ENCODE assay signal across 28 mouse cellular contexts in genomic region chr10:40932995-40933394, GRCm38 (mm10). TPM values are rescaled to one million over a fixed set of nuclear protein-coding genes. Genes with fewer than 3 reads are reported as not detected.
DNase-seq lines count a peak whose midpoint lies in the region; ATAC-seq and TF ChIP-seq lines count a peak whose summit lies in the region.
"Had no signal": no experiment of that assay in that cellular context is flagged by ENCODE, and none has a peak within 500 bp of the region (broad histone marks: within the 10 kb centered on the region; RNA-seq: fewer than 3 reads in every experiment).

No protein-coding gene starts in this region.

- H3K4me2 ChIP-seq in hindbrain, postnatal 0 days (ENCODE audit: low read depth, low read length): no peak overlapping the region
- H3K4me2 ChIP-seq: embryonic facial prominence, embryonic 12.5 days; embryonic facial prominence, embryonic 15.5 days; heart, embryonic 11.5 days; hindbrain, embryonic 13.5 days had no signal

- no peak for TF ChIP-seq CTCF in layer of hippocampus, adult 2 months (conservative IDR thresholded peaks at IDR 0.05)
- TF ChIP-seq CTCF in hindbrain, postnatal 0 days (IDR thresholded peaks at IDR 0.05; ENCODE audit: low read depth): no peak

- no peaks in the 10 kb centered on the region for H3K9me3 ChIP-seq in hindbrain, postnatal 0 days (ENCODE audit: low read length)
- H3K9me3 ChIP-seq: embryonic facial prominence, embryonic 12.5 days; embryonic facial prominence, embryonic 15.5 days; G1E; hindbrain, embryonic 13.5 days had no signal

- no peak overlapping the region for H3K9ac ChIP-seq in hindbrain, postnatal 0 days (replicated peaks; ENCODE audit: low read length)
- H3K9ac ChIP-seq: embryonic facial prominence, embryonic 12.5 days; embryonic facial prominence, embryonic 15.5 days; forebrain, postnatal 0 days; hindbrain, embryonic 13.5 days had no signal

- 90% methylated on average over 8 of the region's 8 CpGs for WGBS in hindbrain, postnatal 0 days

- H3K4me1 ChIP-seq in hindbrain, postnatal 0 days (ENCODE audit: insufficient read depth, low read length): no peaks in the 10 kb centered on the region
- H3K4me1 ChIP-seq: embryonic facial prominence, embryonic 12.5 days; embryonic facial prominence, embryonic 15.5 days; hindbrain, embryonic 13.5 days had no signal

- no peak for ATAC-seq in hindbrain, postnatal 0 days
- ATAC-seq: forebrain, embryonic 14.5 days; forebrain, postnatal 0 days; hindbrain, embryonic 16.5 days; inflammation-experienced regulatory T-cells, adult 6 months; intestine, embryonic 16.5 days; Patski had no signal

- no peak overlapping the region for H3K4me3 ChIP-seq in layer of hippocampus, adult 2 months
- no peak overlapping the region for H3K4me3 ChIP-seq in hindbrain, postnatal 0 days (ENCODE audit: low read length)
- H3K4me3 ChIP-seq: embryonic facial prominence, embryonic 12.5 days; embryonic facial prominence, embryonic 15.5 days; hindbrain, embryonic 13.5 days had no signal

- peaks cover 36% of the 10 kb centered on the region for H3K36me3 ChIP-seq in hindbrain, postnatal 0 days (ENCODE audit: insufficient read depth, low read length)

- peak overlapping the region; percentile 52 for H3K27ac ChIP-seq in layer of hippocampus, adult 2 months
- H3K27ac ChIP-seq in hindbrain, postnatal 0 days: no peak overlapping the region
- H3K27ac ChIP-seq: embryonic facial prominence, embryonic 12.5 days; embryonic facial prominence, embryonic 15.5 days; hindbrain, embryonic 13.5 days had no signal

- H3K27me3 ChIP-seq in hindbrain, postnatal 0 days (ENCODE audit: insufficient read depth, low read length): no peaks in the 10 kb centered on the region
- H3K27me3 ChIP-seq: CH12.LX; embryonic facial prominence, embryonic 12.5 days; embryonic facial prominence, embryonic 15.5 days; hindbrain, embryonic 13.5 days; Patski had no signal

- DNase-seq in cerebellum, adult 11-12 months: peak; percentile 43
- no peak for DNase-seq in cerebellum, adult 8-10 months
- no peak for DNase-seq in layer of hippocampus, adult 2 months (ENCODE audit: low spot score in 2 of 2)
- no peak for DNase-seq in layer of hippocampus, adult 8-10 months (ENCODE audit: low spot score in 2 of 2)
- DNase-seq in cerebellum, adult 9-11 months: peak; percentile 45
- peak; percentile 34 to 38 for DNase-seq in cerebellum, postnatal 36 days
- DNase-seq in thymus, postnatal 10 days (ENCODE audit: low spot score in 2 of 2): no peak
- DNase-seq in hindbrain, postnatal 0 days (ENCODE audit: low spot score): no peak
- DNase-seq: adrenal gland, postnatal 10 days; adrenal gland, postnatal 36 days; B cell, adult 2 months; forebrain, postnatal 0 days; gastrocnemius, postnatal 25 days; kidney, adult 18-20 months; kidney, adult 9 months had no signal

RNA-seq across cellular contexts. Expression of gene Wasf1, which starts 49.7 kb away (rescaled TPM):
- total RNA-seq in layer of hippocampus, adult 2 months (2021): 100 to 1,000 TPM; 412 to 418 TPM
- total RNA-seq in layer of hippocampus, adult 8-10 months (2022): 100 to 1,000 TPM; 310 to 364 (median 325) TPM
- 25.5 and 25.7 TPM in 2 replicates for total RNA-seq in hindbrain, postnatal 0 days (2014; rRNA removed)
- 94.3 and 104 TPM in 2 replicates for polyA plus RNA-seq in hindbrain, postnatal 0 days (2015; fragmentation: Nextera tagmentation; extraction: Ambion mirVana)
- total RNA-seq: CH12.LX; common myeloid progenitor, adult 5-6 weeks; hematopoietic stem cell, adult 5-6 weeks had no signal

RNA-seq across cellular contexts. Expression of gene Cdc40, which starts 49.9 kb away (rescaled TPM):
- 10 to 100 TPM; 67.1 to 73.9 TPM for total RNA-seq in layer of hippocampus, adult 2 months (2021)
- total RNA-seq in layer of hippocampus, adult 8-10 months (2022): 10 to 100 TPM; 50.4 to 61.9 (median 59.2) TPM
- 15.7 and 17.5 TPM in 2 replicates for total RNA-seq in hindbrain, postnatal 0 days (2014; rRNA removed)
- 13.4 and 16.0 TPM in 2 replicates for polyA plus RNA-seq in hindbrain, postnatal 0 days (2015; fragmentation: Nextera tagmentation; extraction: Ambion mirVana)

Comparison
In these comparisons a context has a peak if more than half of its experiments do, and no peak if none do; other contexts are left out.
1. DNase-seq: peak in cerebellum, adult 11-12 months (single experiment), cerebellum, adult 9-11 months (single experiment) and cerebellum, postnatal 36 days (2 of 2); none in cerebellum, adult 8-10 months (single experiment), layer of hippocampus, adult 2 months (0 of 2), layer of hippocampus, adult 8-10 months (0 of 2), thymus, postnatal 10 days (0 of 2) and hindbrain, postnatal 0 days (single experiment).
2. RNA of gene Wasf1, which starts 49.7 kb away (total RNA-seq): 412 to 418 TPM in layer of hippocampus, adult 2 months and 310 to 364 TPM in layer of hippocampus, adult 8-10 months; 25.5 to 25.7 TPM in hindbrain, postnatal 0 days; every median in the first group is over 10 times any median in the second.